Mouse (Mus musculus) G1E (cell line): ENCODE data around the gene Bdh1. TPM values are rescaled to one million over a fixed set of nuclear protein-coding genes. Genes with fewer than 3 reads are reported as not detected.

Source experiments
- ATAC-seq: 2 replicates; pipeline ENCODE4 v1.8.0; 2016; ENCODE audit warnings: mild to moderate bottlenecking; ENCODE audit not compliant: insufficient number of reproducible peaks, poor library complexity, low FRiP score, severe bottlenecking; ENCODE audit errors: extremely low read depth
- DNase-seq: peaks from one replicate; pipeline ENCODE4 v3.0.0; 2012; ENCODE audit warnings: low spot score
- H3K27me3 ChIP-seq: 2 replicates; pipeline ENCODE4 v1.6.1; 2012; ENCODE audit warnings: mild to moderate bottlenecking, low read length, inconsistent platforms; ENCODE audit not compliant: insufficient read depth
- H3K36me3 ChIP-seq: replicated peaks from 2 replicates; pipeline ENCODE3; 2012; ENCODE audit warnings: mild to moderate bottlenecking, inconsistent platforms
- H3K4me1 ChIP-seq: 2 replicates; pipeline ENCODE4 v1.6.1; 2012; ENCODE audit warnings: low read depth, low read length, inconsistent platforms, mixed read lengths; ENCODE audit not compliant: insufficient read depth
- H3K4me3 ChIP-seq: 2 replicates; pipeline ENCODE4 v1.5.1; 2012; ENCODE audit warnings: low read depth, mild to moderate bottlenecking, inconsistent platforms, low read length, moderate library complexity, mixed read lengths
- H3K9me3 ChIP-seq: replicated peaks from 2 replicates; pipeline ENCODE4 v1.6.1; 2012; ENCODE audit warnings: inconsistent platforms
- CTCF ChIP-seq: IDR thresholded peaks from 2 replicates; pipeline ENCODE4 v1.5.1; 2012; ENCODE audit warnings: low read depth, low read length, inconsistent platforms, mixed read lengths
- GATA1 ChIP-seq: IDR thresholded peaks from 2 replicates; pipeline ENCODE4 v1.6.1; 2012; ENCODE audit warnings: borderline replicate concordance, low read length, inconsistent platforms, mixed read lengths
- GATA2 ChIP-seq: IDR thresholded peaks from 2 replicates; pipeline ENCODE4 v1.6.1; 2012; ENCODE audit warnings: low read depth, low read length, inconsistent platforms, borderline replicate concordance
- POLR2AphosphoS5 ChIP-seq: IDR thresholded peaks from 2 replicates; pipeline ENCODE4 v1.6.1; 2012; ENCODE audit warnings: low read depth, low read length, inconsistent platforms; ENCODE audit not compliant: insufficient replicate concordance
- TAL1 ChIP-seq: conservative IDR thresholded peaks from 2 replicates; pipeline ENCODE4 v1.6.1; 2012; ENCODE audit warnings: low read depth, low read length, inconsistent platforms, mixed read lengths
- polyA plus RNA-seq: library from polyadenylated mRNA; stranded (reverse); fragments of >175 nt; gene quantifications from 2 replicates; pipeline ENCODE4 v1.2.3, GENCODE M21; 2012
- total RNA-seq, 2 experiments: library from RNA; stranded (forward) in 1 of 2; stranded (reverse) in 1 of 2; fragments of 200-1000 nt in 1 of 2; fragments of >200 nt in 1 of 2; fragmentation: Nextera tagmentation in 1 of 2; gene quantifications; 2 replicates each; pipeline ENCODE4 v1.2.3; 2014 to 2017

Gene Bdh1
- total and polyA plus RNA-seq, 3 experiments: 0.11 TPM; not detected in 2

DNA sequence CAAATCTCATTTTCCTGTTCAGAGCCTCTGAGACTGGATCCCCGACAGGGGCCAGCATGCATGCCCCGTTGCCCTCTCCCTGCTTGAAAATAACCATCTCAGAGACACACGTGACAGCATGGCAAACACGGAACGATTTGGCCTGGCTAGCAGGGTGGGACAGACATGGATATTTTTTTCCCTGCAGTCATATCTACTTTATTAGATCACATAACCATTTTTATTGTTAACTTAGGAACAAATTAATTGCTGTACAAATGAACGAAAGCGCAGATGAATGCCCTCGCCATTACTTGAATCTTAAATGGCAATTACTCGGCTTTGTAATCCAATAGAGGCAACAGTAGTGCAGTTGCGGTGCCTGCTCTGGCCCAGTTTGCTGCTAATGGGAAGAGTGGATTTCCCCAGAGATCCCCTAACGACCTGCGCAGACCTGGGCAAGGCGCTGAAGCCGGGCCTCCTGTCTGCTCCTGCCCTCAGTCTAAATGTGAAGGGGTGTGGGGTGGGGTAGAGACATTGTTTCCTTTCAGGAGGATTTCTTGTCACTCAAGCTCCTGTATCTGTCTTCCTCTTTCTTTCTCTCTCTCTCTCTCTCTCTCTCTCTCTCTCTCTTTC, 79.8 kb downstream of the Bdh1 start:
- DNase-seq (no peak), ATAC-seq (no peak)
- Histone ChIP-seq H3K4me3 (no peak overlapping the region), H3K27me3 (peaks cover 43% of the 10 kb centered on the region), H3K36me3 (no peaks in the 10 kb centered on the region), H3K4me1 (no peaks in the 10 kb centered on the region; the same call in 1 of the 2 replicates), H3K9me3 (no peaks in the 10 kb centered on the region)
- no peak for TF ChIP-seq GATA2

DNA sequence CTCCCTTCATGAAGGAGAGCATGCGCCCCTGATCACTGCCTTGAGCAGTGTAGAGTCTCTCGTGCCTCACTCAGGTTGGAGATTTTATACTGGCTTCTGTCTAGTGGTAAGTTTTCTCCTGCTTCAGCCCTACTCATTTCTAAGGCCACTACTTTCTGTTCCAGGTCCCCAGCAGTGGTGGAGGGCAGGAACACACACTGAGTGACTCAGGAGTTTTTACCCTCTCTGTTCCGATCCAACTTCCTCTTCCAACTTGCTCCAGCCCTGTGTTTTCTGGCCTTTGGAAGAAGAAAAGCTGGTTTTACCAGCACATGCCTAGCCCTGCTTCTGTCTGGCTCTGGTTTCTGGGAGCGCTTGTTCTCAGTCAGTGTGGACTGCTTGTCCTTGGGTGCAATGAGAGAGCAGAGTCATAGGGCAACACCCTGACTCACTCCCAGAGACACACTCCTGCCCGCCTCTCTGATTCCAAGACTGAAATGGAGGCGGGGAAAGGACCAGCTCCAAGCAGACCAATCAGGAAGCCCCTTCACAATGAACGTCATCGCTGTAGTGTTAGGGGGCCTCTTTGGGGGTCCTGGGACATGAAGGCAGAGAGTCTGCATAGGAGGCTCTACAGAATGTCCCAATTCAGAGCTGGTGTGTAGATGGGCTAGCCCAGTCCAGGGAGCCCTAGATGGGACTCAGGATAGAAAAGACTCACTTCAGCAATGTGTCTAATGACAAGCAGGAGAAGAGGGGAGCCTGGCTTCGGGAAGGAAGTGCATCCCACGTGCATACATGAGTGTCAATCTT, 84.8 kb downstream of the Bdh1 start:
- H3K27me3 ChIP-seq: peaks cover 39% of the 10 kb centered on the region
- no peak overlapping the region for H3K4me3 ChIP-seq
- no peak for ATAC-seq
- no peak for TF ChIP-seq CTCF
- no peak for TF ChIP-seq GATA2
- TF ChIP-seq TAL1: no peak
- TF ChIP-seq GATA1: no peak
- no peak for TF ChIP-seq POLR2AphosphoS5
- no peaks in the 10 kb centered on the region for H3K9me3 ChIP-seq
- no peak for DNase-seq
- H3K4me1 ChIP-seq: peaks cover 3% of the 10 kb centered on the region; the same call in 1 of the 2 replicates
- no peaks in the 10 kb centered on the region for H3K36me3 ChIP-seq

GRCm38 (mm10) chr16:31507457-31507755, 85.3 kb downstream of the Bdh1 start:
- no peaks in the 10 kb centered on the region for H3K9me3 ChIP-seq
- H3K27me3 ChIP-seq: peaks cover 35% of the 10 kb centered on the region
- no peak for TF ChIP-seq CTCF
- TF ChIP-seq GATA1: no peak
- TF ChIP-seq GATA2: no peak
- TF ChIP-seq TAL1: no peak
- no peak for TF ChIP-seq POLR2AphosphoS5
- ATAC-seq (no peak), DNase-seq (no peak)
- H3K4me3 ChIP-seq: no peak overlapping the region
- H3K4me1 ChIP-seq: peaks cover 3% of the 10 kb centered on the region; the same call in 1 of the 2 replicates
- H3K36me3 ChIP-seq: no peaks in the 10 kb centered on the region

DNA sequence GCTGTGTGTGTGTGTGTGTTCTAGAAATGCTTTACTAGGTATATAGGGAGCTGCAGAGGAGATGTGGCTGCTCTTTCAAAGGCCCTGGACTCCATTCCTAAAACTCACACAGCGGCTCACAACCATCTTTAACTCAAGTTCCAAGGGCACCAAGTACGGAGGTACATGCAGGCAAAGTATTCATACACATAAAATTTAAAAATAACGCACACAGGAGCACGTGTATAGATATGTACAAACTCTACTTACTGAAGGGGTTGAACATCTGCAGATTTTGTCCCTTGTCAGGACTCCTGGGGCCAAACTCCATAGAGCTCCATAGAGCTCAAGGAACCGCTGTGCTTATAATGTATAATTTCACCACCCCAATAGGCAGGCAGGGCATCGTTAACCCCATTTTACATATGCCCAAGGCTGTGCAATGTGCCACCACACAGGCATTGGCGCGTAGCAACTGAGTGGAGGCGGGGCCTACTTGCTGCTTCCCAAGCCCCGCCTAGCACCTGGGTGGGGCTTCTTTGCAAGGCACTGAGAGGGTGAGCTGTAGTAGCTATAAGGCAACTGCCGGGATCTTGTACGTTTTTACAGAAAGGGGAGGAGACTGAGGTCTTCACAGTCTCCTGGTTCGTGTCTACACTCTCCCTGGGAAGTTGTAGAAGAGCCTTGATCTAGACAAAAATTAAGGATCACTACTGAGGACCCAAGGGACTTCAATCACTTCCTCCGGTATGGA, 85.9 kb downstream of the Bdh1 start:
- ATAC-seq (no peak), DNase-seq (no peak)
- H3K36me3 ChIP-seq: no peaks in the 10 kb centered on the region
- H3K27me3 ChIP-seq: peaks cover 33% of the 10 kb centered on the region
- peaks cover 3% of the 10 kb centered on the region; the same call in 1 of the 2 replicates for H3K4me1 ChIP-seq
- no peak overlapping the region for H3K4me3 ChIP-seq
- TF ChIP-seq GATA2 (no peak), TAL1 (no peak), CTCF (no peak), POLR2AphosphoS5 (no peak), GATA1 (no peak)
- no peaks in the 10 kb centered on the region for H3K9me3 ChIP-seq

Other genes starting within 250 kb of the Bdh1 start
- gene Acap2, start 221.0 kb upstream of the Bdh1 start, total RNA-seq (2014; fragmentation: Nextera tagmentation): 35.8 and 37.3 TPM in 2 replicates
- gene Acap2, start 221.0 kb upstream of the Bdh1 start, total RNA-seq (2017): 44.5 and 52.9 TPM in 2 replicates
- 3.9 and 5.4 TPM in 2 replicates for gene Acap2, start 221.0 kb upstream of the Bdh1 start, polyA plus RNA-seq
- 68.5 and 76.2 TPM in 2 replicates for gene Ppp1r2, start 147.0 kb upstream of the Bdh1 start, total RNA-seq (2014; fragmentation: Nextera tagmentation)
- gene Ppp1r2, start 147.0 kb upstream of the Bdh1 start, total RNA-seq (2017): 31.9 and 38.2 TPM in 2 replicates
- 45.3 and 63.1 TPM in 2 replicates for gene Ppp1r2, start 147.0 kb upstream of the Bdh1 start, polyA plus RNA-seq
- gene Apod, start 107.5 kb upstream of the Bdh1 start, total RNA-seq (2014; fragmentation: Nextera tagmentation): not detected in 2 replicates
- gene Apod, start 107.5 kb upstream of the Bdh1 start, total RNA-seq (2017): not detected in 2 replicates
- gene Apod, start 107.5 kb upstream of the Bdh1 start, polyA plus RNA-seq: not detected in 2 replicates
- 62.6 and 109 TPM in 2 replicates for gene Dlg1, start 241.2 kb downstream of the Bdh1 start, total RNA-seq (2014; fragmentation: Nextera tagmentation)
- gene Dlg1, start 241.2 kb downstream of the Bdh1 start, total RNA-seq (2017): 47.9 and 60.7 TPM in 2 replicates
- 11.2 and 12.5 TPM in 2 replicates for gene Dlg1, start 241.2 kb downstream of the Bdh1 start, polyA plus RNA-seq